Mouse (Mus musculus): ENCODE results near the gene Gm37240. TPM values are rescaled to one million over a fixed set of nuclear protein-coding genes. Genes with fewer than 3 reads are reported as not detected.

Gm37240 gene
- polyA plus RNA-seq, 1 experiment from 2014 or later, result 2.2 TPM

GRCm38 (mm10) chr3:85332276-85332675 lies 555.0 kb downstream of the Gm37240 start:
- H3K4me1 ChIP-seq (ENCODE audit: control insufficient read depth, insufficient read depth, low read length), result no peaks in the 10 kb centered on the region
- no peak for DNase-seq (ENCODE audit: low spot score)
- 90% methylated on average over 4 of the region's 4 CpGs for WGBS
- no peak for ATAC-seq (ENCODE audit: insufficient number of reproducible peaks, low FRiP score, low TSS enrichment, low read depth)
- no peaks in the 10 kb centered on the region for H3K9me3 ChIP-seq (ENCODE audit: control insufficient read depth, low read length)
- H3K4me3 ChIP-seq (ENCODE audit: low read depth, low read length), result no peak overlapping the region
- H3K4me2 ChIP-seq (ENCODE audit: low read depth, severe bottlenecking), result no peak overlapping the region
- no peaks in the 10 kb centered on the region for H3K27me3 ChIP-seq (ENCODE audit: control insufficient read depth, insufficient read depth, low read length)
- no peak overlapping the region for H3K27ac ChIP-seq (replicated peaks; ENCODE audit: low read depth, low read length)
- no peaks in the 10 kb centered on the region for H3K36me3 ChIP-seq (ENCODE audit: control insufficient read depth, insufficient read depth, low read length)
- H3K9ac ChIP-seq (ENCODE audit: low read length), result no peak overlapping the region

DNA sequence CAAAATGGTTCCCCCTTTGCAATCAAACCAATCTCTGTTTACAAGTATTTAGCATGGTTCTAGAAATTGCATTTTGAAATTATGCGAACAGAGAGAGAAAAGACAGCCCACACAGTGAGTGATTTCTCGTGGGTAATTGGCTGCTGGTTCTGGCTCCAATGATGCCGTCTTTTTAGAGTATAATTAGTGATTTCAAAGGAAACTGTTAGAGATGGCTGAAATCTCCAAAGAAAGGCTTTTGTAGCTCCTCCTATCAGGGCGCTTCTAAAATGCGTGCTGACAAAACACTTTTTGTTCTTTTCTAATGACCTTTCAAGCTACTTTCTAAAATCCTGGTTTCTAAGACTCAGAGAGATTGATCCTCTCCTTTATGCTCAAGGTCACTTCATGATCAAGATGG lies 569.1 kb downstream of the Gm37240 start:
- Histone ChIP-seq H3K9ac (ENCODE audit: low read length) (no peak overlapping the region), H3K27me3 (ENCODE audit: control insufficient read depth, insufficient read depth, low read length) (no peaks in the 10 kb centered on the region), H3K4me3 (ENCODE audit: low read depth, low read length) (no peak overlapping the region), H3K4me2 (ENCODE audit: low read depth, severe bottlenecking) (no peak overlapping the region), H3K4me1 (ENCODE audit: control insufficient read depth, insufficient read depth, low read length) (0 out of 2 replicates have a peak, but pooled peaks cover 3% of the 10 kb centered on the region), H3K36me3 (ENCODE audit: control insufficient read depth, insufficient read depth, low read length) (no peaks in the 10 kb centered on the region), H3K9me3 (ENCODE audit: control insufficient read depth, low read length) (no peaks in the 10 kb centered on the region), H3K27ac (replicated peaks; ENCODE audit: low read depth, low read length) (no peak overlapping the region)
- DNase-seq (ENCODE audit: low spot score) (no peak), ATAC-seq (ENCODE audit: insufficient number of reproducible peaks, low FRiP score, low TSS enrichment, low read depth) (no peak)
- WGBS, result 85% methylated on average over 5 of the region's 5 CpGs

GRCm38 (mm10) chr3:85317306-85317705 lies 570.0 kb downstream of the Gm37240 start:
- Histone ChIP-seq H3K9ac (ENCODE audit: low read length) (no peak overlapping the region), H3K27me3 (ENCODE audit: control insufficient read depth, insufficient read depth, low read length) (no peaks in the 10 kb centered on the region), H3K36me3 (ENCODE audit: control insufficient read depth, insufficient read depth, low read length) (no peaks in the 10 kb centered on the region), H3K4me1 (ENCODE audit: control insufficient read depth, insufficient read depth, low read length) (0 out of 2 replicates have a peak, but pooled peaks cover 3% of the 10 kb centered on the region), H3K27ac (replicated peaks; ENCODE audit: low read depth, low read length) (no peak overlapping the region), H3K4me3 (ENCODE audit: low read depth, low read length) (no peak overlapping the region), H3K4me2 (ENCODE audit: low read depth, severe bottlenecking) (no peak overlapping the region), H3K9me3 (ENCODE audit: control insufficient read depth, low read length) (no peaks in the 10 kb centered on the region)
- no peak for ATAC-seq (ENCODE audit: insufficient number of reproducible peaks, low FRiP score, low TSS enrichment, low read depth)
- no peak for DNase-seq (ENCODE audit: low spot score)
- 96% methylated on average over 4 of the region's 4 CpGs for WGBS

GRCm38 (mm10) chr3:85314961-85315360 lies 572.4 kb downstream of the Gm37240 start:
- no peak overlapping the region for H3K4me3 ChIP-seq (ENCODE audit: low read depth, low read length)
- ATAC-seq (ENCODE audit: insufficient number of reproducible peaks, low FRiP score, low TSS enrichment, low read depth) (no peak), DNase-seq (ENCODE audit: low spot score) (no peak)
- H3K4me1 ChIP-seq (ENCODE audit: control insufficient read depth, insufficient read depth, low read length), result 0 out of 2 replicates have a peak, but pooled peaks cover 3% of the 10 kb centered on the region
- no peaks in the 10 kb centered on the region for H3K9me3 ChIP-seq (ENCODE audit: control insufficient read depth, low read length)
- no peaks in the 10 kb centered on the region for H3K36me3 ChIP-seq (ENCODE audit: control insufficient read depth, insufficient read depth, low read length)
- no peaks in the 10 kb centered on the region for H3K27me3 ChIP-seq (ENCODE audit: control insufficient read depth, insufficient read depth, low read length)
- WGBS, result 93% methylated on average over 6 of the region's 6 CpGs
- no peak overlapping the region for H3K9ac ChIP-seq (ENCODE audit: low read length)
- no peak overlapping the region for H3K4me2 ChIP-seq (ENCODE audit: low read depth, severe bottlenecking)
- H3K27ac ChIP-seq (replicated peaks; ENCODE audit: low read depth, low read length), result no peak overlapping the region

DNA sequence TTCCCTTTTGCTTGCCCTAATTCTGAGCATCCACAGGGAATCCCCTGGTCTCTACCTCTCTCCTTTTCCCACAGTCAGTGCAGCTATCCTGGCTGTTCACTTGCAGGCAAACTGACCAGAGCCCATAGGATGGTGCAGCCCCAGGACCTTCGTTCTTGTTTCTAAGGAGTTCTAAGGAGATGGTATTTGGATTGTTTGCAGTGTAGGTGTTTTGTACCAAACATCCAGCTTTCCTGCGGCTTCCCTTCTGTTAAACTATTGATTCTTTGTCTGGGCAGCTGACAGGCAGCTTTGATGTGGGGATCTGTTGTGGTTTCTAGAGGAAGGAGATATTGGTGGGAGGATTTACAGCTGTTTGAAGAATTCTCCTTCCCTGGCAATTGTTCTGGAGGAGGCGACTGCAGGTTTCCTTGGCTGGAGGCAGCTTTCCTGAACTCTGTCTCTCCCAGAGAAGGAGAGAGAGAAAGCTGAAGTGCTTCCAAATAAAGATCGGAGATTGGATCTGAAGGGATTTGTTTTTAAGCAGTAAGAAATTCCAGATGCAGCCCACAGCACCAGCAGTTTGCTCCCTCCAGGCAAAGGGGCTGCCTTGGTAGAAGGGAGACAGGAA lies 573.6 kb downstream of the Gm37240 start:
- Histone ChIP-seq H3K4me3 (ENCODE audit: low read depth, low read length) (no peak overlapping the region), H3K27ac (replicated peaks; ENCODE audit: low read depth, low read length) (no peak overlapping the region), H3K9me3 (ENCODE audit: control insufficient read depth, low read length) (no peaks in the 10 kb centered on the region), H3K4me1 (ENCODE audit: control insufficient read depth, insufficient read depth, low read length) (0 out of 2 replicates have a peak, but pooled peaks cover 3% of the 10 kb centered on the region), H3K9ac (ENCODE audit: low read length) (no peak overlapping the region), H3K4me2 (ENCODE audit: low read depth, severe bottlenecking) (no peak overlapping the region), H3K36me3 (ENCODE audit: control insufficient read depth, insufficient read depth, low read length) (no peaks in the 10 kb centered on the region), H3K27me3 (ENCODE audit: control insufficient read depth, insufficient read depth, low read length) (no peaks in the 10 kb centered on the region)
- DNase-seq (ENCODE audit: low spot score) (no peak), ATAC-seq (ENCODE audit: insufficient number of reproducible peaks, low FRiP score, low TSS enrichment, low read depth) (no peak)
- 32% methylated on average over 4 of the region's 4 CpGs for WGBS

DNA sequence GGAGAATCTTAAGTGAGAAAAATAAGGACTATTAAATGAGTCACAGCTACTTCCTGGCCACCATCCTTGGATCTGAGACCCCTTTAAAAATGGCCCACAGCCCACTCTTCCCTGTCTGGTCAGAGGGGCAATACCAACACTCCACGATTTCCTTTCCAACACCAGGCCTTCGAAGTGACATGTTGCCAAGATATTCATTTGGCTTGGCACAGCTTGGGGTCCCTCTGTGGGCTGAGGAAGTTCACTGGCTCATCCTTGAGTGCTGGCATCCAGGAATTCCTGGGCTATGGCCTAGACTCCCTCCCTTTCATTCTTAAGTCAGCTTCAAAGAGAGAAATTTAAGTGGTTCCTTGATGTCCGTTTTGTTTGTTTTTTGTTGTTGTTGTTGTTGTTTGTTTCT lies 576.1 kb downstream of the Gm37240 start:
- 86% methylated on average over 3 of the region's 3 CpGs for WGBS

GRCm38 (mm10) chr3:85310401-85310989 lies 576.8 kb downstream of the Gm37240 start:
- WGBS, result 79% methylated on average over 8 of the region's 8 CpGs
- no peak overlapping the region for H3K9ac ChIP-seq (ENCODE audit: low read length)

More for the DNA sequence above, 576.1 kb downstream of the Gm37240 start:
- Histone ChIP-seq H3K27ac (replicated peaks; ENCODE audit: low read depth, low read length) (no peak overlapping the region), H3K4me3 (ENCODE audit: low read depth, low read length) (no peak overlapping the region), H3K9me3 (ENCODE audit: control insufficient read depth, low read length) (no peaks in the 10 kb centered on the region), H3K36me3 (ENCODE audit: control insufficient read depth, insufficient read depth, low read length) (no peaks in the 10 kb centered on the region), H3K4me1 (ENCODE audit: control insufficient read depth, insufficient read depth, low read length) (0 out of 2 replicates have a peak, but pooled peaks cover 3% of the 10 kb centered on the region), H3K9ac (ENCODE audit: low read length) (no peak overlapping the region), H3K4me2 (ENCODE audit: low read depth, severe bottlenecking) (no peak overlapping the region), H3K27me3 (ENCODE audit: control insufficient read depth, insufficient read depth, low read length) (no peaks in the 10 kb centered on the region)
- ATAC-seq (ENCODE audit: insufficient number of reproducible peaks, low FRiP score, low TSS enrichment, low read depth), result no peak
- no peak for DNase-seq (ENCODE audit: low spot score)

DNA sequence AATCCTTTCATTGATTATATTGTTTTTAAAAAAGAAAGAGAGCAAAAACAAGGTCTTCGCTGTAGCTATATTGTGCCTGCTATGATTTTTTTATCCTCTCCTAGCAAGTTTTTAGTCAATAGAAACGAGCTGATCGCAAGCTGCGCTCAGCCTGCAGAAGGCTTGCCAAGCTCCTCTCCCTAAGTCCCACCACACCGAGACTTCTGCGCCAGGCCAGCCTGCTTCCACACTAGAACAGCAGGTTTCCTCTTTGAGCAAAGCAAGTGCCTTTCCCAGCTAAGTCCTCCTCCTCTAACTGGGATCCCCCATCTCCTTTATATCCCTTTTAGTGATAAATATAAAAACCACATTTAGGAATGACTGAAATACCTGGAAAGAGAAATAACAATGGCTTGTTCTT lies 578.1 kb downstream of the Gm37240 start:
- 92% methylated on average over 6 of the region's 6 CpGs for WGBS
- H3K27me3 ChIP-seq (ENCODE audit: control insufficient read depth, insufficient read depth, low read length), result no peaks in the 10 kb centered on the region
- H3K36me3 ChIP-seq (ENCODE audit: control insufficient read depth, insufficient read depth, low read length), result no peaks in the 10 kb centered on the region
- DNase-seq (ENCODE audit: low spot score), result no peak
- H3K9me3 ChIP-seq (ENCODE audit: control insufficient read depth, low read length), result no peaks in the 10 kb centered on the region
- no peak overlapping the region for H3K9ac ChIP-seq (ENCODE audit: low read length)
- H3K4me2 ChIP-seq (ENCODE audit: low read depth, severe bottlenecking), result no peak overlapping the region
- ATAC-seq (ENCODE audit: insufficient number of reproducible peaks, low FRiP score, low TSS enrichment, low read depth), result no peak
- H3K27ac ChIP-seq (replicated peaks; ENCODE audit: low read depth, low read length), result no peak overlapping the region
- no peak overlapping the region for H3K4me3 ChIP-seq (ENCODE audit: low read depth, low read length)
- 0 out of 2 replicates have a peak, but pooled peaks cover 3% of the 10 kb centered on the region for H3K4me1 ChIP-seq (ENCODE audit: control insufficient read depth, insufficient read depth, low read length)

More at GRCm38 (mm10) chr3:85310401-85310989, 576.8 kb downstream of the Gm37240 start:
- Histone ChIP-seq H3K4me1 (ENCODE audit: control insufficient read depth, insufficient read depth, low read length) (0 out of 2 replicates have a peak, but pooled peaks cover 3% of the 10 kb centered on the region), H3K9me3 (ENCODE audit: control insufficient read depth, low read length) (no peaks in the 10 kb centered on the region), H3K36me3 (ENCODE audit: control insufficient read depth, insufficient read depth, low read length) (no peaks in the 10 kb centered on the region), H3K4me3 (ENCODE audit: low read depth, low read length) (no peak overlapping the region), H3K27ac (replicated peaks; ENCODE audit: low read depth, low read length) (no peak overlapping the region), H3K27me3 (ENCODE audit: control insufficient read depth, insufficient read depth, low read length) (no peaks in the 10 kb centered on the region), H3K4me2 (ENCODE audit: low read depth, severe bottlenecking) (no peak overlapping the region)
- DNase-seq (ENCODE audit: low spot score) (no peak), ATAC-seq (ENCODE audit: insufficient number of reproducible peaks, low FRiP score, low TSS enrichment, low read depth) (no peak)

Data from limb, embryonic 11.5 days (tissue).